Mouse (Mus musculus) gastrocnemius, postnatal 14 days (tissue): ENCODE results near the gene Mvp. TPM values are rescaled to one million over a fixed set of nuclear protein-coding genes. Genes with fewer than 3 reads are reported as not detected.

ENCODE experiments used
- DNase-seq: peaks from one replicate; pipeline ENCODE4 v3.0.0; 2021; ENCODE audit warnings: mixed read lengths
- intact Hi-C: fragments of 180-260 bp; cut with DNase I; formaldehyde crosslinking; loops from one replicate; pipeline ENCODE4 v1.15.1; 2025; ENCODE audit warnings: low total_unique reads
- microRNA-seq, 2 experiments: library from miRNA; unstranded; fragments of <30 nt; microRNA quantifications; one replicate each; pipeline ENCODE4 v1.2.0; 2021
- total RNA-seq, 2 experiments: library from RNA; stranded (reverse); gene quantifications; 2 replicates each; pipeline ENCODE4 v1.2.3; 2021

The Mvp gene
- total RNA-seq, 2 experiments from 2014 or later: 19.5 to 27.1 TPM

GRCm38 (mm10) chr7:126963548-126964286 lies 50.7 kb downstream of the Mvp start:
- peak; percentile 31 for DNase-seq
- intact Hi-C loops: loop anchor here (5.0 kb wide), 1 partner anchor 141 kb away; no protein-coding TSS in a partner anchor

GRCm38 (mm10) chr7:126961965-126962364 lies 52.5 kb downstream of the Mvp start:
- intact Hi-C loops: loop anchor here (5.0 kb wide), 1 partner anchor 140 kb away; no protein-coding TSS in a partner anchor
- no peak for DNase-seq

DNA sequence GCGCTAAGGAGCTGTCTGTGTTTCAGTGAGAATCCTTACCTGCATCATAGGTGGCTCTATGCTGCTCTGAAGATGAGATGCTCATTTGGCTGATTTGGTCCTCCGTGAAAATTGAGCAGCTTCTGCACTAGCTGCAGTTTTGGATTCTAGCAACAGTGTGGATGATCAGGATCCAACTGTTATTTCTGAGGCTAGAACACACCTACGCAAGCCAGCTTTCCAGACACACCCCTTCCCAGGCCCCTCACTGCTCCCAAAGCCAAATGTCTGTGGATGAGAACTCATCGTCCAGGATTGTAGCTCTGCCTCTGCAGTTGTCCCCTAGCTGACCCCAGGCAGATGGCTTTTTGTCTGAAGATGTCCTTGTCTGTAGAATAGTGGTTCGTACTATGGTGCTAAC lies 53.3 kb downstream of the Mvp start:
- DNase-seq: no peak
- intact Hi-C loops: loop anchor here (5.0 kb wide), 1 partner anchor 139 kb away; no protein-coding TSS in a partner anchor

DNA sequence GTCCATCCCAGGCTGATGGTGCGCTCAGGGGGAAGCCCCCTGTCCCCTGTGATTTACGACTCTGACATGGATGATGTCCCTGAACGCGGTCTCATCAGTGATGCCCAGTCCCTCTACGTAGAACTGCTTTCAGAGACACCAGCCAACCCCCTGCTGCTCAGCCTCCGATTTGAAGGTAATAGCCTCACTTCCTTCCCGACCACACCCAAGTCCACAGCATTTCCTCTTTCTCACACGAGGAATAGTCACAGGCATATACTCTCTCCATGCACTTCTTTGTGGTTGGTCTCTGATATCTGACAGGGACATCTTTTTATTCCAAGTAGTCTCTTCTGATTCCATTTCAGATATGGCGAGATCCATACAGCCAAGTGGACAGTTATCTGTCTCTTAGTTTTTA lies 54.6 kb downstream of the Mvp start:
- intact Hi-C loops: loop anchor here (5.0 kb wide), 1 partner anchor 137 kb away; no protein-coding TSS in a partner anchor

DNA sequence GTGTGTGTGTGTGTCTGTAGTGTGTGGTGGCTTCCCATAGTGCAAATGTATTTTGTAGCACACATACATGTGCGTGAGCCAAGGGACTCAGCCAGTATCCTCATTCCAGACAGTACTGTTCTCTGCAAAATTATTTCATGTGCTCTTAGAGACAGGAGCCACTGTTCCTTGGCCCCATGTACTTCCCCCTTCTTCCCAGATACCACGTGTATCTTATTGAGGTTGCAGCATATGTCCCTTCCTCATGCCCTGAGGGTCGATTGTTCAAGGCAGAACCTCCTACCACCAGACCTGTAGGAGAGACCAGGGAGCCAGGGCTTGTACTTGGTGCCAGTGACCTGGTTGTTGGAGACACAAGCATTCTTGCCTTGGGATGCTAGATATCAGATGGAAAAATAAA lies 59.3 kb downstream of the Mvp start:
- no peak for DNase-seq

More for the DNA sequence above, 54.6 kb downstream of the Mvp start:
- DNase-seq: no peak

DNA sequence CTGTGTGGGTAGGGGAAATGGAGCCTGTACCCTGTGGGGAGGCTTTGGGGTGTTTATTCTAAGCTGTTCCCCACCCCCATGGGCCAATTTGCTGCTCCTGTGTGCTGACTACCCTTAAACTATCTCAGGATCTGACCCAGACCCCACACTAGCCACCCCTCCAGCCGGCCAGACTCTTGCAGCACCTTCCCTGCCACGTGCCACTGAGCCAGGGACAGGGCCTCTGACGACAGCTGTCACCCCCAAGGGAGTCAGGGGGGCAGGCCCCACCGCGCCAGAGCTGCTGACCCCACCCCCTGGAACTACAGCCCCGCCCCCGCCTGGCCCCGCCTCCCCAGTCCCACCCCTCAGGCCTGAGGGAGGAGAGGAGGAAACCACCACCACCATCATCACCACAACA lies 61.8 kb downstream of the Mvp start:
- no peak for DNase-seq
- intact Hi-C loops: loop anchor here (5.0 kb wide), 1 partner anchor 125 kb away; no protein-coding TSS in a partner anchor

More for the DNA sequence above, 59.3 kb downstream of the Mvp start:
- intact Hi-C loops: no loop called here

GRCm38 (mm10) chr7:126951741-126952140 lies 62.7 kb downstream of the Mvp start:
- intact Hi-C loops: loop anchor here (5.0 kb wide), 1 partner anchor 124 kb away; no protein-coding TSS in a partner anchor
- DNase-seq: no peak

GRCm38 (mm10) chr7:126950647-126951615 lies 63.5 kb downstream of the Mvp start:
- intact Hi-C loops: loop anchor here (5.0 kb wide), 1 partner anchor 124 kb away; no protein-coding TSS in a partner anchor
- no peak for DNase-seq

- peak; percentile 91 for DNase-seq
- intact Hi-C loops: loop anchor here (5.0 kb wide), 1 partner anchor 123 kb away; no protein-coding TSS in a partner anchor
Observed at GRCm38 (mm10) chr7:126949793-126950646, 64.4 kb downstream of the Mvp start, which contains the start of gene Sez6l2. Sez6l2 (plus strand) TSS chr7:126950563.

DNA sequence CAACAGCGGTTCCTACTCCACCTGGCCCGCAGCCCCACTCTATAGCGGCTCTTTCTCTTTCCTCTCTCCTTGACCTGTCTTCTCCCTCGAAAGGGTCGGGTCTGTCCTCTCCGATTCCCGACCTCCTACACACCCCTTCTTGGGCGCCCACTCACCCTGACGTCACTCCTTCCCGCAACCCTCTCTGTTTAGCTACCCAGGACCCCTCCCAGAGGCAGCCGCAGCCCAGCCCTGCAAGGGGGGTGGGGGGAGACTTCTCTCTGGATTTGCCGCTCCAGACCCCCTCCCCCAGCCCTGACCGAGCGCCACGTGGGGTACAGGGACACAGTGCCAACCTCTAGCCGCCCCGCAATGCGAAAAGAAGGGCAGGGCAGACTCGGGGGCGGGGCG lies 65.0 kb downstream of the Mvp start, which contains the start of gene Asphd1:
Asphd1 (minus strand) TSS at position 180 of the 390 bp plus-strand sequence.
- intact Hi-C loops: no loop called here
- DNase-seq: no peak

GRCm38 (mm10) chr7:126948626-126949025 lies 65.8 kb downstream of the Mvp start:
- intact Hi-C loops: no loop called here
- no peak for DNase-seq

DNA sequence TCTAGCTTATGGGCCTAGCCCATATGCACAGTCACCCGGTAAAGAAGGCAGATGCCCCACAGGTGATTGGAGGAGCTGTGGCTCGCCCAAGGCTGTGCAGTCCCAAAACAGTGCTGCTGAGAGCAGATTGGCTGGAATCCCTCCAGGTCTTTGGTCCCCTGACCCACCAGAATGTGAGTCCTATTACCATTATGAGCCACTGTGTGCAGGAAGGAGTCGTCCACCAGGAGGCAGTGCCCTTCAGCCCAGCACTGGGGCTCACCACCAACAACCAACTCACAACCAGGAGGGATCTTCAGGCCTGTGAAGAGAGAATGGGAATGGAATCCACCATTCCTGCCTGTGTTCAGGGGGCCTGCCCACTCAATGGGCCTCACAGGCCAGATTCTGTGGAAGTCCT lies 67.9 kb downstream of the Mvp start:
- DNase-seq: peak; percentile 29
- intact Hi-C loops: no loop called here

DNA sequence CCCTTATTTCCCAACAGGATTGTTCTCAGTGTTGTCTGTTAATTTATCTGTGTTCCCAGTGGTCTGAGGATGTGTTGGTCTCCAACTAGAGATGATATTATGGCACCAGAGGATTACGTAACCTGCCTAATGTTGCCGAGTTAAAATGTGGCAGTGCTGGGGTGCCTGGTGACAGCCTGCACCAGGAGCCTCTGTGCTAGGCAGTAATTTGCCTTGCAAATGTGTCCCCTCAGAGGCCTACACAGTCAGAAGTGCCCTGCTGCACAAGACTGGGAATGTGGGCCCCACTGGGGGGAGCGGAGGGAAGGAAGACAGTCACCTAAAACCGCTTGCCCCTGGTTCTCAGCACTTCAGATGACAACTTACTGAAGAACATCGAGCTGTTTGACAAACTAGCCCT lies 72.6 kb downstream of the Mvp start:
- intact Hi-C loops: no loop called here

GRCm38 (mm10) chr7:126941171-126941570 lies 73.2 kb downstream of the Mvp start:
- DNase-seq: no peak
- intact Hi-C loops: no loop called here

More for the DNA sequence above, 72.6 kb downstream of the Mvp start:
- no peak for DNase-seq

Small RNAs within 50 kb of the gene (microRNA-seq; reads per million reads assigned to microRNA genes)
- gene Gm44343: 0 reads per million in 2 experiments

Other genes with a start within 250 kb of the Mvp start
- gene Gdpd3, start 248.3 kb downstream of the Mvp start, total RNA-seq: 1 to 10 TPM in 1 of 2 experiments, under 1 TPM in 1; 0.92 to 1.8 TPM
- gene Ypel3, start 237.7 kb downstream of the Mvp start, total RNA-seq: 10 to 100 TPM; 52.4 to 64.9 TPM
- under 1 TPM; 0.31 to 0.55 TPM for gene Tbx6, start 233.1 kb downstream of the Mvp start, total RNA-seq
- gene Ppp4c, start 222.1 kb downstream of the Mvp start, total RNA-seq: 10 to 100 TPM; 28.0 to 33.6 TPM
- gene Fam57b, start 217.0 kb downstream of the Mvp start, total RNA-seq: 10 to 100 TPM; 12.5 to 14.2 TPM
- not detected for gene 4930451I11Rik, start 183.0 kb downstream of the Mvp start, total RNA-seq
- gene Doc2a, start 167.2 kb downstream of the Mvp start, total RNA-seq: not detected
- gene Hirip3, start 152.6 kb downstream of the Mvp start, total RNA-seq: 1 to 10 TPM; 6.1 to 8.5 TPM
- 10 to 100 TPM; 13.7 to 14.1 TPM for gene Ino80e, start 152.2 kb downstream of the Mvp start, total RNA-seq
- gene Taok2, start 129.9 kb downstream of the Mvp start, total RNA-seq: 10 to 100 TPM; 33.1 to 33.5 TPM
- gene Tmem219, start 91.7 kb downstream of the Mvp start, total RNA-seq: 10 to 100 TPM; 11.9 to 13.1 TPM
- gene Kctd13, start 85.7 kb downstream of the Mvp start, total RNA-seq: 1 to 10 TPM; 2.5 to 3.2 TPM
- not detected for gene Asphd1, start 65.0 kb downstream of the Mvp start, total RNA-seq
- gene Sez6l2, start 64.1 kb downstream of the Mvp start, total RNA-seq: 1 to 10 TPM; 7.3 to 7.5 TPM
- gene Cdipt, start 38.7 kb downstream of the Mvp start, total RNA-seq: 10 to 100 TPM; 34.9 to 38.5 TPM
- under 1 TPM; 0.59 to 0.78 TPM for gene Cdiptos, start 38.5 kb downstream of the Mvp start, total RNA-seq
- gene Pagr1b, start 1.9 kb upstream of the Mvp start, total RNA-seq: under 1 TPM in 1 of 2 experiments, not detected in 1; 0.97 TPM
- gene Pagr1a, start 2.7 kb upstream of the Mvp start, total RNA-seq: 10 to 100 TPM in 1 of 2 experiments, 1 to 10 TPM in 1; 8.6 to 15.3 TPM
- gene Gm42742, start 6.5 kb upstream of the Mvp start, total RNA-seq: 10 to 100 TPM; 11.1 to 11.6 TPM
- 1 to 10 TPM; 1.6 TPM for gene Prrt2, start 6.6 kb upstream of the Mvp start, total RNA-seq
- gene Maz, start 12.4 kb upstream of the Mvp start, total RNA-seq: 10 to 100 TPM; 53.6 to 58.2 TPM
- 1 to 10 TPM; 5.1 to 6.0 TPM for gene Kif22, start 27.9 kb upstream of the Mvp start, total RNA-seq
- not detected for gene Zg16, start 72.7 kb upstream of the Mvp start, total RNA-seq
- under 1 TPM; 0.95 to 0.96 TPM for gene AI467606, start 76.7 kb upstream of the Mvp start, total RNA-seq
- 1 to 10 TPM in 1 of 2 experiments, under 1 TPM in 1; 0.97 to 1.4 TPM for gene Qprt, start 107.6 kb upstream of the Mvp start, total RNA-seq
- under 1 TPM; 0.24 to 0.27 TPM for gene Spn, start 123.2 kb upstream of the Mvp start, total RNA-seq
- 10 to 100 TPM; 30.0 to 32.0 TPM for gene Cd2bp2, start 181.4 kb upstream of the Mvp start, total RNA-seq
- gene Tbc1d10b, start 193.8 kb upstream of the Mvp start, total RNA-seq: 10 to 100 TPM; 32.1 to 32.9 TPM
- gene Mylpf, start 194.3 kb upstream of the Mvp start, total RNA-seq: over 10,000 TPM; 57,620 to 58,231 TPM
- gene Zfp553, start 218.4 kb upstream of the Mvp start, total RNA-seq: 1 to 10 TPM; 4.2 to 5.4 TPM
- gene Sept1, start 218.5 kb upstream of the Mvp start, total RNA-seq: 1 to 10 TPM; 4.2 to 5.0 TPM
- gene Zfp771, start 229.7 kb upstream of the Mvp start, total RNA-seq: 10 to 100 TPM; 18.0 to 21.6 TPM
- gene Dctpp1, start 246.1 kb upstream of the Mvp start, total RNA-seq: 10 to 100 TPM; 24.7 to 27.0 TPM